Mouse (Mus musculus) embryo, embryonic 11.5 days (tissue): ENCODE measurements around the gene Glis2.
A peak's percentile ranks its signal among the peaks of the same experiment; 100 is the strongest.

Experiments
- DNase-seq: peaks from one replicate; pipeline ENCODE4 v3.0.0-alpha.2; 2012; ENCODE audit warnings: low read depth, low spot score

Gene Glis2

GRCm38 (mm10) chr16:4583807-4584206, 10.7 kb upstream of the Glis2 start:
- no peak for DNase-seq

GRCm38 (mm10) chr16:4584438-4584837, 10.1 kb upstream of the Glis2 start:
- no peak for DNase-seq

- no peak for DNase-seq
Observed at GRCm38 (mm10) chr16:4585642-4586530, 8.6 kb upstream of the Glis2 start.

- DNase-seq = peak; percentile 95
Observed at GRCm38 (mm10) chr16:4586531-4587123, 7.9 kb upstream of the Glis2 start.

- no peak for DNase-seq
Observed at GRCm38 (mm10) chr16:4587516-4588210, 6.8 kb upstream of the Glis2 start.

- DNase-seq = no peak
Observed at GRCm38 (mm10) chr16:4590236-4590635, 4.3 kb upstream of the Glis2 start.

- DNase-seq = no peak
Observed at GRCm38 (mm10) chr16:4592909-4593875, 1.3 kb upstream of the Glis2 start.

- DNase-seq = no peak
Observed at GRCm38 (mm10) chr16:4594814-4595526, 457 bp downstream of the Glis2 start.

- DNase-seq = no peak
Observed at GRCm38 (mm10) chr16:4595527-4595963, 1.0 kb downstream of the Glis2 start.

GRCm38 (mm10) chr16:4596141-4596728, 1.7 kb downstream of the Glis2 start:
- DNase-seq = no peak

- DNase-seq = no peak
Observed at GRCm38 (mm10) chr16:4596836-4597235, 2.3 kb downstream of the Glis2 start.

- no peak for DNase-seq
Observed at GRCm38 (mm10) chr16:4597296-4597695, 2.8 kb downstream of the Glis2 start.

- DNase-seq = no peak
Observed at GRCm38 (mm10) chr16:4598041-4598440, 3.5 kb downstream of the Glis2 start.

- DNase-seq = no peak
Observed at GRCm38 (mm10) chr16:4598891-4599543, 4.5 kb downstream of the Glis2 start.

- no peak for DNase-seq
Observed at GRCm38 (mm10) chr16:4599616-4600015, 5.1 kb downstream of the Glis2 start.

GRCm38 (mm10) chr16:4600701-4601310, 6.3 kb downstream of the Glis2 start:
- no peak for DNase-seq

- DNase-seq = no peak
Observed at GRCm38 (mm10) chr16:4602189-4602588, 7.7 kb downstream of the Glis2 start.

- DNase-seq = no peak
Observed at GRCm38 (mm10) chr16:4602766-4603452, 8.4 kb downstream of the Glis2 start.

GRCm38 (mm10) chr16:4603453-4603837, 8.9 kb downstream of the Glis2 start:
- DNase-seq = no peak
